Mouse (Mus musculus) liver, embryonic 13.5 days (tissue): ENCODE measurements around the gene Ftl1-ps1. TPM values are rescaled to one million over a fixed set of nuclear protein-coding genes. Genes with fewer than 3 reads are reported as not detected.
A peak's percentile ranks its signal among the peaks of the same experiment; 100 is the strongest.

Experiments
- ATAC-seq: fragments of 200-750 bp; cut with Nextera tagmentation; 2 replicates; pipeline ENCODE4 v1.8.0; 2017; ENCODE audit warnings: low read depth, mild to moderate bottlenecking, moderate number of reproducible peaks, moderate library complexity
- DNase-seq: peaks from one replicate; pipeline ENCODE4 v3.0.0; 2022
- H3K27ac ChIP-seq: fragments of 300-500 bp; sonication (generic); 2 replicates; pipeline ENCODE4 v1.5.1; 2015; ENCODE audit warnings: moderate library complexity, mild to moderate bottlenecking, inconsistent platforms
- H3K27me3 ChIP-seq: fragments of 300-500 bp; sonication (generic); 2 replicates; pipeline ENCODE4 v1.6.1; 2015; ENCODE audit warnings: mild to moderate bottlenecking, inconsistent platforms
- H3K36me3 ChIP-seq: fragments of 300-500 bp; sonication (generic); 2 replicates; pipeline ENCODE4 v1.6.1; 2015; ENCODE audit warnings: mild to moderate bottlenecking, inconsistent platforms
- H3K4me1 ChIP-seq: fragments of 300-500 bp; sonication (generic); replicated peaks from 2 replicates; pipeline ENCODE4 v1.6.1; 2015; ENCODE audit warnings: inconsistent platforms
- H3K4me2 ChIP-seq: fragments of 300-500 bp; sonication (generic); 2 replicates; pipeline ENCODE4 v1.6.1; 2015; ENCODE audit warnings: inconsistent platforms, mild to moderate bottlenecking, moderate library complexity
- H3K4me3 ChIP-seq: fragments of 300-500 bp; sonication (generic); replicated peaks from 2 replicates; pipeline ENCODE4 v1.5.1; 2015; ENCODE audit warnings: mild to moderate bottlenecking, inconsistent platforms
- H3K9ac ChIP-seq: fragments of 300-500 bp; sonication (generic); 2 replicates; pipeline ENCODE4 v1.6.1; 2015; ENCODE audit warnings: mild to moderate bottlenecking, inconsistent platforms
- H3K9me3 ChIP-seq: fragments of 300-500 bp; sonication (generic); replicated peaks from 2 replicates; pipeline ENCODE4 v1.6.1; 2016; ENCODE audit warnings: inconsistent platforms
- WGBS: fragments of 180-500 bp; shearing (Covaris S2); methylation state at CpG from one replicate; pipeline ENCODE4 v1.1.7; 2015; ENCODE audit not compliant: insufficient replicate concordance; 5-methylcytosine and 5-hydroxymethylcytosine counted together
- polyA plus RNA-seq: library from polyadenylated mRNA; unstranded; fragments of >200 nt; fragmentation: Nextera tagmentation; extraction: Ambion mirVana; gene quantifications from 2 replicates; pipeline ENCODE4 v1.2.1, GENCODE M21; 2015

Gene Ftl1-ps1
- polyA plus RNA-seq = 148 and 160 TPM in 2 replicates

DNA sequence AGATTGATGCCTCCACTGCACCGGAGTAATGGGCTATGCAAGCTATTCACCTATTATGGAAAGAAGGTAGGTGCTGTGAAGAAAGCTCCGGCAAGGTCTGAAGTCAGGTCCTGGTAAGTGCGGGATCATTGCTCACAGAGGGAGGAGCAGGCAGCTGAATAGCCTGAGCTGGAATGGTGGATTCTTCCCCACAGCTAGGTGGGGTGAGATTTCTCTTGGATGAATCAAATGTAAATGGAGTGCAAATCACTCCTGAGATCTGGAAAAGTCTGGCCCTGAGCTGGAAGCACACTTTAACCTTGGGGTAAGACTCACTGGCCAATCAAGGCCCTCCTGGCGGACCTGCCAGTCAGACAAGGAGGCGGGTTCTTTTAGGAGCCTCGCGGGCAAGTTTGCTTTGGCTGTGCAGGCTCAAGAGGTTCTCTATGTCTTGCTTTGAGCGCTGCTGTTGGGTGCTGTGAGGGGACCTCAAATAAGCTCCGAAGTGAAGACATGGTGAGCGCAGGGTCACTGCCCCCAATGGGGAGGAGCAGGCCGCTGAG lies at the start of gene Ftl1-ps1:
Gene Ftl1-ps1, plus strand, starts transcription at position 397 of the 542 bp plus-strand sequence.
- no peaks in the 10 kb centered on the region for H3K9me3 ChIP-seq
- H3K4me1 ChIP-seq = no peaks in the 10 kb centered on the region
- H3K27me3 ChIP-seq = no peaks in the 10 kb centered on the region
- H3K9ac ChIP-seq = no peak within 1 kb of the TSS
- no peaks in the 10 kb centered on the region for H3K36me3 ChIP-seq
- no peak within 1 kb of the TSS for H3K27ac ChIP-seq
- ATAC-seq (no peak), DNase-seq (no peak)
- no peak within 1 kb of the TSS for H3K4me2 ChIP-seq
- no peak within 1 kb of the TSS for H3K4me3 ChIP-seq
- WGBS = 13% methylated on average over 11 of the region's 11 CpGs

DNA sequence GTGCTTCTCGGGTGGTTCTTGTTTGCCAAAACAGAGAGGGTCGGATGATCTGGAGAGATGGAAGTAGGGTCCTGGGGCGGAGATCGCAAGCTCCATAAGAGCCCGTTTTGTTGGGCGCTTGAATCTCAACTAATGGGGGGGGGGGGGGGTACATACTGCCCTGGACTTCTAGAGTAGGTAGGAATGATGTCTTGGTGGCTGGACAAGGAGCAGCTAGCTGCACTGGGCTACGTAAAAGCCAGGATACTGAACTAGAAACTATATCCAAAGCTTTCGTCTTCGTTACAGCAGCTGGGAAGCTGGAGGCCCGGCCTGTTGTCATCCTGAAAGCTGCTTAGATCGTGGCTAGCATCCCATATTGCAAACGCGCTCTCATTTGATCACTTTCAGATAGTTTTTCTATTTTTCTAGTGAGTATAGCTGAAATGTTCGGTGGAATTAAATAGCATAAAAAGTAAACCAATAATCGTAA lies 49.0 kb upstream of the Ftl1-ps1 start:
- DNase-seq (no peak), ATAC-seq (peak; percentile 47)
- H3K9ac ChIP-seq = peak overlapping the region; percentile 88
- H3K4me2 ChIP-seq = peak overlapping the region; percentile 67
- no peaks in the 10 kb centered on the region for H3K9me3 ChIP-seq
- H3K4me3 ChIP-seq = peak overlapping the region; percentile 74
- WGBS = 2% methylated on average over 15 of the region's 15 CpGs
- H3K4me1 ChIP-seq = peaks cover 28% of the 10 kb centered on the region
- H3K27ac ChIP-seq = peak overlapping the region; percentile 89
- H3K36me3 ChIP-seq = peaks cover 21% of the 10 kb centered on the region
- H3K27me3 ChIP-seq = no peaks in the 10 kb centered on the region

- Histone ChIP-seq H3K4me3 (no peak overlapping the region), H3K9ac (no peak overlapping the region), H3K36me3 (peaks cover 73% of the 10 kb centered on the region), H3K9me3 (no peaks in the 10 kb centered on the region), H3K4me1 (no peaks in the 10 kb centered on the region), H3K27ac (no peak overlapping the region), H3K4me2 (no peak overlapping the region), H3K27me3 (no peaks in the 10 kb centered on the region)
- ATAC-seq = no peak
- DNase-seq = no peak
- WGBS = 89% methylated on average over 13 of the region's 13 CpGs
These were observed 43.0 kb upstream of the Ftl1-ps1 start for GRCm38 (mm10) chr13:74356491-74356890.

GRCm38 (mm10) chr13:74362218-74362617 lies 37.3 kb upstream of the Ftl1-ps1 start:
- Histone ChIP-seq H3K4me1 (peaks cover 3% of the 10 kb centered on the region; the same call in 1 of the 2 replicates), H3K9ac (no peak overlapping the region), H3K27ac (no peak overlapping the region), H3K9me3 (no peaks in the 10 kb centered on the region), H3K4me2 (no peak overlapping the region), H3K36me3 (peaks cover 36% of the 10 kb centered on the region), H3K27me3 (no peaks in the 10 kb centered on the region), H3K4me3 (no peak overlapping the region)
- DNase-seq = no peak
- no peak for ATAC-seq
- WGBS = 43% methylated on average over 2 of the region's 2 CpGs

DNA sequence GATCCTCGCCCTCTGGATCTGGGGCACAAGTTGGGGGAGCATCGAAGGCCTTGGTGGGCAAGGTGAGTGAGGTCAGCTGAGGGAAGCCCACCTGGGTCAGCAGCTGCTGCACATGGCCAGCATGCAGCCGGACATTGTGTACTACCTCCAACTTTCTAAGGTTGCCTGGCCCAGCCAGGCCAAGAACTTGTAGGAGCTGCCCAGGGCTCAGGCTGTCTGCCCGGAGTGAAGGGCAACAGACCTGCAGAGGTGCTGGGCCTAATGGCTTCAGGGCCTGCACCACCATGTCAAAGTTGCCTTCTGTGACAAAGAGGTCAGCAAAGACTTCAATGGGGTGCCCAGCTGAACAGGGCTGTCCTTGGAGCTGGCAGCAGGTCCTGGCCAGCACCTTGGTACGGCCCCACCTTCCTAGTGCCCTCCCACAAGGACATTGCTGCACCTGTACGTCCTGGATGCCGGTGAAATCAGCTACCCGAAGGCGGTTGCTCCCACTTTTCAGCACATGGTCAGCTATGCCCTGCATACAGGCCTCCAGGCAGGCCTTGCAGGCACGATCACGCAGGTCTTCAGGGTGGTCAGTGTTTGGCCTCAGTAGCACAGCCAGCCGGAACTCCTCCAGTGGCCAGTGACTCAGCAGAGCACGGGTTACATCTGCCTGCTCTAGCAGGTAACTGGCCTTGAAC lies 36.2 kb upstream of the Ftl1-ps1 start:
- H3K4me3 ChIP-seq = no peak overlapping the region
- H3K36me3 ChIP-seq = peaks cover 28% of the 10 kb centered on the region
- 73% methylated on average over 13 of the region's 13 CpGs for WGBS
- no peak overlapping the region for H3K9ac ChIP-seq
- no peak overlapping the region for H3K27ac ChIP-seq
- H3K27me3 ChIP-seq = no peaks in the 10 kb centered on the region
- peaks cover 3% of the 10 kb centered on the region; the same call in 1 of the 2 replicates for H3K4me1 ChIP-seq
- ATAC-seq (no peak), DNase-seq (no peak)
- H3K4me2 ChIP-seq = no peak overlapping the region
- no peaks in the 10 kb centered on the region for H3K9me3 ChIP-seq

- Histone ChIP-seq H3K36me3 (peaks cover 23% of the 10 kb centered on the region), H3K27ac (no peak within 1 kb of the TSS), H3K4me3 (no peak within 1 kb of the TSS), H3K27me3 (no peaks in the 10 kb centered on the region), H3K9me3 (no peaks in the 10 kb centered on the region), H3K4me2 (no peak within 1 kb of the TSS), H3K4me1 (peaks cover 3% of the 10 kb centered on the region; the same call in 1 of the 2 replicates), H3K9ac (no peak within 1 kb of the TSS)
- WGBS = 63% methylated on average over 8 of the region's 8 CpGs
- ATAC-seq (no peak), DNase-seq (no peak)
These were observed 35.6 kb upstream of the Ftl1-ps1 start, which contains the start of gene Lrrc14b for GRCm38 (mm10) chr13:74363859-74364235. Gene Lrrc14b, minus strand, starts transcription at chr13:74364005.

DNA sequence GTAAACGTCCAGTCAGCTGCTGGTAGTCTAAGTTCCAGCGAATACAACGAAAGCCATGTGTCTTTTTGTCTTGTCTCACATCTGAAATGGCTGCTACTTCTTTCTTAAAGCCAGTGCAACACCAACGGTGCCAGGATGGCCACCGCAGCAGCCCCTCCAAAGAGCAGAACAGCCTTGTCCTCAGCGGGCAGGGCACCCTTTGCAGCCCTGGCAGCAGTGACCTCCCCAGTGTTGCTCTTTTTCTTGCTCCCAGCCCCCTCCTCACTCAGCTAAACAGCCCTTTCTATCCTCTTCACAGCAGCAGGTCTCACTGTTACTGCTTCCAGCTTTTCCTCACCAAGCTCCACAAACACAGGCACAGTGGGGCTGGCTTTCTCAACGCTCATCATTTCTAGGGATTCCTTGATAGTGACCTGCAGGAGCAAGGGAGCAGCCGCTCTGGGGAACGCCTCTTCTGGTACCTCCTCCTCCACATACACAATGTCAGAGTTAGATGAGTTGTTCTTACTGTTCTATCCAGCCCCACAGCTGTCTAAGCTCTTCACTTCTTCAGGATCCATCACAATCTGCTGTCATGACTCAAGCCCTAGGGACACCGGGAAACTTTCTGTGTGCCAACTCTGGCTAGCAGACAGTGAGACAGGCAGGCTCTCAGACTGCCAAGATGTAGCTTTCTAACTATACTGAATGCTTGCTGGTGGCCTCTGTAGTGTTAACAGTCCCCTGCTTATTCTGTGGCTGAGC lies 17.8 kb upstream of the Ftl1-ps1 start:
- 64% methylated on average over 10 of the region's 10 CpGs for whole genome bisulfite sequencing
- Histone ChIP-seq H3K27me3 (no peaks in the 10 kb centered on the region), H3K36me3 (no peaks in the 10 kb centered on the region), H3K9me3 (no peaks in the 10 kb centered on the region), H3K27ac (no peak overlapping the region), H3K4me2 (no peak overlapping the region), H3K4me1 (no peaks in the 10 kb centered on the region), H3K4me3 (no peak overlapping the region), H3K9ac (no peak overlapping the region)
- DNase-seq (no peak), ATAC-seq (no peak)

- Histone ChIP-seq H3K4me3 (no peak overlapping the region), H3K27ac (no peak overlapping the region), H3K4me2 (no peak overlapping the region), H3K27me3 (no peaks in the 10 kb centered on the region), H3K9ac (no peak overlapping the region), H3K9me3 (no peaks in the 10 kb centered on the region), H3K36me3 (no peaks in the 10 kb centered on the region), H3K4me1 (no peaks in the 10 kb centered on the region)
- no peak for DNase-seq
- WGBS = 65% methylated on average over 3 of the region's 3 CpGs
- ATAC-seq = no peak
These were observed 17.2 kb upstream of the Ftl1-ps1 start for GRCm38 (mm10) chr13:74382289-74382688.

GRCm38 (mm10) chr13:74389730-74390129 lies 9.8 kb upstream of the Ftl1-ps1 start:
- peaks cover 9% of the 10 kb centered on the region for H3K4me1 ChIP-seq
- H3K4me2 ChIP-seq = peak overlapping the region; percentile 68
- H3K4me3 ChIP-seq = peak overlapping the region; percentile 63
- H3K27me3 ChIP-seq = no peaks in the 10 kb centered on the region
- H3K9ac ChIP-seq = no peak overlapping the region
- H3K27ac ChIP-seq = no peak overlapping the region
- H3K36me3 ChIP-seq = no peaks in the 10 kb centered on the region
- 50% methylated on average over 6 of the region's 6 CpGs for WGBS
- DNase-seq (no peak), ATAC-seq (no peak)
- no peaks in the 10 kb centered on the region for H3K9me3 ChIP-seq

DNA sequence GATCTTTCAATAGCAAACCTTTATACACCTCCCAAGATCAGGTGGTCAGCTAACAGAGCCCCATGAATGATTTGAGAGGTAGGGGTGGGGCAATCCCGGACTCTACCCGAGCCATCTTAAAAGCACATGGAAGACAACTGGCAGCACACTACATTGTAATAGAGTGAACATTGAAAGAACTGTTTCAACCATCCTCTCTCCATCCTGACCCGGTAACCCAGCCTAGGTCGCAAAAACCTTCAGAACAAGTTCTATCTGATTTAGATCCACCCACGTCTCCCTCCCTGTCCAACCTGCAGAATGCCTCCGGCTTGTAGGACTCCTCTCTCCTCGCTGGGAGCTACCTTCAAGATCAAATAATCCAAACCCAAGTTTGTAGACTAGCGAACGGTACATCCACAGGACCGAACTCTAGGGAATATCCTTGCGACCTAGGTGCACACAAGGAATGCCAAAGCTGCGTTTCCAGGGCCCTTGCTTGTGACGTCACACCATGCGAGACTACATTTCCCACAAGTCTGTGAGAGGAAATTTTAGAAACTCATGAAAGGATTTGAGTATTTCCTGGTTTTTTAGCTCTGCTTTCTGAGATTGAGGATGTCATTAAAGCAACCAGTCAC lies 9.0 kb upstream of the Ftl1-ps1 start, which contains the start of gene Zfp72:
Gene Zfp72, minus strand, starts transcription at position 466 of the 620 bp plus-strand sequence.
- Histone ChIP-seq H3K9me3 (no peaks in the 10 kb centered on the region), H3K4me1 (peaks cover 9% of the 10 kb centered on the region), H3K27ac (no peak within 1 kb of the TSS), H3K36me3 (no peaks in the 10 kb centered on the region), H3K4me2 (peak within 1 kb of the TSS; percentile 68), H3K27me3 (no peaks in the 10 kb centered on the region), H3K9ac (peak within 1 kb of the TSS; percentile 57), H3K4me3 (peak within 1 kb of the TSS; percentile 63)
- WGBS = 3% methylated on average over 14 of the region's 14 CpGs
- peak; percentile 11 for DNase-seq
- peak; percentile 58 for ATAC-seq

- Histone ChIP-seq H3K4me3 (no peak overlapping the region), H3K9me3 (no peaks in the 10 kb centered on the region), H3K27ac (no peak overlapping the region), H3K4me2 (no peak overlapping the region), H3K4me1 (peaks cover 9% of the 10 kb centered on the region), H3K27me3 (no peaks in the 10 kb centered on the region), H3K36me3 (no peaks in the 10 kb centered on the region), H3K9ac (no peak overlapping the region)
- WGBS = 60% methylated on average over 2 of the region's 2 CpGs
- ATAC-seq (no peak), DNase-seq (no peak)
These were observed 8.3 kb upstream of the Ftl1-ps1 start for GRCm38 (mm10) chr13:74391156-74391555.
